Mouse (Mus musculus): ENCODE results near the gene Gm20388. TPM values are rescaled to one million over a fixed set of nuclear protein-coding genes. Genes with fewer than 3 reads are reported as not detected.
"Not testable (repeated sequence)": the region's sequence is repeated elsewhere in the genome, so short reads cannot be mapped to it uniquely, and the experiment has no call there.

Gm20388 gene
- total RNA-seq, 2 experiments from 2014 or later = 1.9 to 2.0 TPM

GRCm38 (mm10) chr8:123215430-123215829 is 3304.8 kb downstream of the Gm20388 start:
- no peak for DNase-seq

- peak; percentile 51 for DNase-seq
Observed at GRCm38 (mm10) chr8:123220917-123221316, 3310.3 kb downstream of the Gm20388 start.

GRCm38 (mm10) chr8:123224278-123225266 is 3313.9 kb downstream of the Gm20388 start, which contains the start of gene Cdk10:
Gene Cdk10 (plus strand): TSS chr8:123224842.
- DNase-seq = peak; percentile 97

DNA sequence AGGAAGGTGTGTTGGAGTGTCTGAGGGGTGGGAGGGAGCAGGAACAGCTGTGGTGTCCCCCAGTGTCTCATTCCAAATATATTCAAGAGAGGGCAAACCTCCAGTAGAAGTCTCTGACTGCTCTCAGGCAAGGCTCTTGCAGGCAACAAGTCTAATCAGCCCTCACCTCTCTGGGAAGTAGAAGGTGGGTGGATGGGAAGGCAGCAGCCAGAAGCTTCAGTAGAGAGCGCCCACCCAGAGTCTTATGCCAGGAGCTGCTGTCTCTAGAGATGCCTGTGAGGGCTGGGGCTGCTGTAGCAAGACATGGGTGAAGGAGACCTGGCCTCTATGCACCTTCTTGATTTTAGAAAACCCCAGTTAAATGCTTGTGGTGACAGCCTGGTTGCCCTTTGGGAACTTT is 3317.8 kb downstream of the Gm20388 start:
- DNase-seq = no peak

- DNase-seq = not testable (repeated sequence)
Observed at GRCm38 (mm10) chr8:123230326-123230725, 3319.7 kb downstream of the Gm20388 start.

DNA sequence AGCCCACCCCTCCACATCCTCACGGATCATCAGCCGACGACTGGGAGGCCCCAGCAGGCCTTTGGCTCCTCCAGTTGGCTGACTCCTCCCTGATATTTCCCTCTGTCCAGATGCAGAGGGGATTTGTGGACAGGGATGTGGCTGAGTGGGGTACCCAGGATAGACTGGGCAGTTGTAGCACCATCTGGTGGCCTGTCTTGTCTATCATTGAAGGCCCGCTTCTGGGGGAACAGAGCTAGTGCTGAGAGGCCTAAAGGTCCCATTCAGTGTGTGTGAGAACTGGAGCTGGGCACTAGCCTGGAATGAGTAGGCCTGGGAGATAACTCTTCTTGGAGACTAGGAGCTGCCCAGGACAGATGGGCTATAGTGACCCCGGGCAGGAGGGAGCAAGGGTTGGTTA is 3321.1 kb downstream of the Gm20388 start:
- peak; percentile 40 for DNase-seq

DNA sequence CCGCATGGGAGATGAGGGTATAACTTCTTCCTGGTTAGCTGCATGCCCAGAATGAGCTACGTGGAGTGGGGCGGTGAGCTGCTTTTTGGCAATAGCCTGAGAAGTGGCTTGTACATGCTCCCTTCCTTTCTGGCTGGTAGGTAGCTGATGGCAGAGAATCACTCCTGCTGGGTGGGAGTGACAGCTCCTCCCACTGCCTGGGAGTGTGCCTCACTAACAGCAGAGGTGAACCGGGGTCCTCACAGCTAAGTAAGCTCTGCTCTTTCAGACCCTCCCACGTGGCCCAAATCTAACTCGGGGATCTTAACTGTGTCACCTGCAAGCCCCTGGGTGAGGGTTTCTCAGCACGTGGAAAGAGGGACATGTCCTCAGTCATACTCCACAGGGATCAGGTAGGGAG is 3321.9 kb downstream of the Gm20388 start:
- DNase-seq = no peak

DNA sequence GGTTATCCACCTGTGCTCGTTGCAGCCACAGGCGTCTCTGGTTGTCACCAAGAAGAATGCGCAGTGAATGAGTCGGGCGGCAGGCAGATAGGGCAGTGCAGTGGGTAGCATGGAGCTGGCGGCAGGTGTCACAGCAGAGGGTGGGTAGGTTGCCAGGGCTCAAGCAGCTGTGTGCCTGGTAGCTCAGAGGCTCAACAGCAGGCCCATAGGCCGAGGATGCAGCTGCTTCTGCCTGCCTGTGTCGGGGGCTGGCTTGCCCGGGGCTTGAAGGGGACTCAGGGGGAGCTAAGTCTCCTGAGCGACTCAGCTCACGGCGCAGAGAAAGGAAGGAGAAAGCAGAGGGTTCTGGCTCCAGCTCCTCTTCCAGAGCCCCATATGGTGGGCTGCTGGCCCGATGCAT is 3322.7 kb downstream of the Gm20388 start:
- no peak for DNase-seq

- no peak for DNase-seq
Observed at GRCm38 (mm10) chr8:123233760-123234159, 3323.1 kb downstream of the Gm20388 start.

- DNase-seq = no peak
Observed at GRCm38 (mm10) chr8:123234918-123235519, 3324.4 kb downstream of the Gm20388 start.

DNA sequence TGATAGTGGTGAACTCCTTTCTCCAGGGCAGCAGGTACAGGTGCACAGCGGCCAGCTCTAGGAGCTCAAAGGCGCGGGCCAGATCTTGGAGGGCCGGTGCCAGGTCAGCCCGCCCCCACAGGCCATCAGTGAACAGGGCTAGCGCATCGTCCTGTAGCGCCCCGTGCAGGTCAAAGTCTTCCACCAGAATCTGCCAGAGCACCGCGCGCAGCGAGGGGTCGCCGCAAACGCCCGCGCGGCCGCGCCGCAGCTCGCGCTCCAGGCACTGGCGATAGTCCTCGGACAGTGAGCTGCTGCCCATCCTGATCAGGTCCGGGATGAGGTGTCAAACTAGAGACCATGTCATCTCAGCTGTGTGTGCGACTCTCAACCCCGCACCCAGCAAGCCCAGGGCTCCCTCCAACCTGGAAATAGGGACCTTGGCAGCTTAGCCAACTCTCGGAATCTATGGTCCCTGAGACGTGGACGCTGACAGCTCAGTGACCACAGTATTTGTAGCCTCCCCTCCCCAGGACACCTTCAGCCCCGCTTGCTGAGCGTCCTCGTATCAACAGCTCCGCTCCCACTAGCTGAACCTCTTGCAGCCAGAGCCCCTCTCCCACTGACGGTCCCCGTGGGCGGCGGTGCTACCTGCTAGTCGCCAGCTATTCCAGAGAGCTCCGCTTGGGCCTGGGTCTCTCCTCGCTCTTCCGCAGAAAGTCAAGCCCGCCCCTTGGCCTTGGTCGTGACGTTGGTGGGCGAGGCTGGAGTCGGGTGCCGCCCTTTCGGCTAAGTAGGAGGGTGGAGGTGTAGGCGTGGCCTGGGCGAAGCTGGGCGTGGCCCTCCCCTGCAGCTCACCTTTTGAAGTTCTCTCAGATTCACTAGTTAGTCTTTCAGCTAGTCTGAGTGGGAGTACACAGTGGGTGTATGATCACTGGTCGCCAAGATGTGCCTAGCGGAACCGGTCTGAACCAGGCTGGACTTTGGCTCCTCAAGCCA is 3325.2 kb downstream of the Gm20388 start, which contains the start of gene Spata2l:
Spata2l (minus strand) TSS at position 714 of the 978 bp plus-strand sequence.
- DNase-seq = peak; percentile 94

DNA sequence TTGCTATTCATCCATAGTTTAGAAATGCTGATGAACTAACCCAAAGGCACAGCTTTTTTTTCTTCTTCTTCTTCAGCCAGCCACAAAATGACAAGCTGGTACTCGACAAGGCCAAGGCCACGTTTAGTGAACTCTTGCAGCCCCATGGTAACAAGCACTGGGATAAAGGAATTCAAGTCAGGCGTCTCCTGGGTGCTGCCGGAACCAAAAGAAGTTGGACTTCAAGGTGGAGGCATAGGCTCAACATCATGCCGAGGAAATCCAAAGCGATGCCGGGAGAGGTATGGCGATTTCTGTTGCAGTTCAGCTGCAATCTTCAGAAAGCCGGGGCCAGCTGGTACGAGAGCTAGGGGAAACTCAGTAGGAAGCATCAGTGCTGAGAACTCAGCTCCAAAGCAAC is 3328.8 kb downstream of the Gm20388 start:
- DNase-seq = peak; percentile 38

- DNase-seq = no peak
Observed at GRCm38 (mm10) chr8:123242107-123242923, 3331.7 kb downstream of the Gm20388 start.

GRCm38 (mm10) chr8:123243053-123243452 is 3332.4 kb downstream of the Gm20388 start:
- DNase-seq = no peak

- no peak for DNase-seq
Observed at GRCm38 (mm10) chr8:123244382-123244781, 3333.7 kb downstream of the Gm20388 start.

GRCm38 (mm10) chr8:123245543-123245942 is 3334.9 kb downstream of the Gm20388 start:
- no peak for DNase-seq

- no peak for DNase-seq
Observed at GRCm38 (mm10) chr8:123247748-123248147, 3337.1 kb downstream of the Gm20388 start.

DNA sequence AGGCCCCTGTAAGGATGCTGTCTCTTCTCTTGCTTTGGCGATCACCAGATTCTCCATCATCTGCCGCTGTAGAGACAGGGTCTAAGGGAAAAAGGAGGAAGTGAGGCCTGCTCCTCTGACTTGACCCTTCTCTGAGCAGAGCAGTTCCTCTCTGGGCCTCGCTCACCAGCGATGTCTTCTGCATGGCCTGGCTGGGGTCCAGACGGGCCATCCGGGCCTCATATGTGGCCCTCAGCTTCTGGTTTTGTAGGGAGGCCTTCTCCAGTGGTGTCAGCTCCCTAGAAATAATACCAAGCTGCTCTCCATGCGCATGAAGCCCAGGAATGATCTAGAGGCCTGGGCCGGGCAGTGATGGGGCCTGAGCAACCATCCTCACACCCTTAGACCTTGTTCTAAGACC is 3338.0 kb downstream of the Gm20388 start:
- no peak for DNase-seq

DNA sequence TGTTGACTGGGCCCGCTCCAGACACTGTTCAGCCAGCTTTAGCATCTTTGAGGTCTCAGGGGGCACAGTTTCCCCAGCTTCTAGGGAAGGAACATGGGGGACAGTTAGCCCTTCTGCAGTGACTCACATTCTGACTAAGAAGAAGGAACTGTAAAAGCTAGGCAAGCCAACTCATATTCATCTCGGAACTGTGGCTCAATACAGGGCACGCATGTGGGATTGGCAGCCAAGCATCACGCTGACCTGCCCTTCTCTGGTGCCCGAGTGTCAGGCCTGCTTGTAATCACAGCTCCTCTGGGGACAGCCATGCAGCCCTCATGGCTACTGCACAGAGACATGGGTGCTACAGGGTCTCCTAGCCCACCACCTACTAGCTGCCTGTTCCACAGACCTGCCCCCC is 3340.3 kb downstream of the Gm20388 start:
- DNase-seq = no peak

GRCm38 (mm10) chr8:123252925-123253324 is 3342.3 kb downstream of the Gm20388 start:
- DNase-seq = no peak
